Mouse (Mus musculus) megakaryocyte, adult 5-6 weeks (primary cell): Measurements from ENCODE around the gene Ckb. TPM values are rescaled to one million over a fixed set of nuclear protein-coding genes. Genes with fewer than 3 reads are reported as not detected.
"Not testable (repeated sequence)": the region's sequence is repeated elsewhere in the genome, so short reads cannot be mapped to it uniquely, and the experiment has no call there.

ENCODE experiments used
- ATAC-seq: 2 replicates; pipeline ENCODE4 v1.8.0; 2016; ENCODE audit warnings: mild to moderate bottlenecking, inconsistent platforms; ENCODE audit not compliant: poor library complexity, severe bottlenecking
- total RNA-seq, 2 experiments: library from RNA; stranded (forward) in 1 of 2; stranded (reverse) in 1 of 2; fragments of 153-499, 151-499 nt in 1 of 2; fragments of 221-1000, 200-1000 nt in 1 of 2; gene quantifications; 2 replicates each; pipeline versions ENCODE4 v1.2.3 to v1.2.4; 2015 to 2017

The Ckb gene
- total RNA-seq (2015) (8.0 and 9.7 TPM in 2 replicates), total RNA-seq (2017) (22.0 and 23.1 TPM in 2 replicates)

DNA sequence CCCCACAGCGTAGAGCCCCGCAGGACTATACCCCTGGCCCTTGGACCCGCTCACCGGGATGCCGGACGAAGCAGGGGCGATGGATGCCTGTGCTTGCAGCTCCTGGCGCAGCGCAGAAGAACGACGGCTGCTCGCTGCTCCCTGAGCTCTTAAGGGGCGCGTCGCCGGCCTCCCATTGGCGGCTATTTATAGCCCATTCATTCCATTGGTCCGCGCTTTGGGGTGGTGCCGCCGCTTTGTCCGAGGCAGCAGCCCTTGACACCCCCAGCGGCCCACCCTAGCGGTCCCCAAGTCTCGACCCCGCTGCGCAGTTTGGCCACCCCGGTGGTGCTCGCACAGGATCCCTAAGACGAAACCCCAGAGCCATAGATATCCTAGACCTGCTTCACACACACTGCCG lies at the start of gene Ckb:
Gene Ckb (minus strand): TSS at position 163 of the 400 bp plus-strand sequence.
- ATAC-seq = no peak

DNA sequence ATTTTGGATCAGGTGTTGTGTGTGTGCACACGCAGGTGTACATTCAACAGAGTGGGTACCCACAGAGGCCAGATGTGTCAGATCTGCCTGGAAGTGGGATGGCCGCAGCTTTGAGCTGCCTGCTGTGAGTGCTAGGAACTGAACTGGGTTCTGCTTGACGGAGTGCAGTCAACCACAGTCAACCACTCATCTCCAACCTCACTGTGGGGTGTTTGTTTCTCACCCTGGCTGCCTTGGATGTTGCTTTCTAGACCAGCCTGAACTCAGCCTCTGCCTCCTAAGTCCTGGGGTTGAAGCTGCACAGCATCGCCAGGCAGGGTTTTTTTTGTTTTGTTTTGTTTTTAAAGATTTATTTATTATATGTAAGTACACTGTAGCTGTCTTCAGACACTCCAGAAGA lies 48.1 kb upstream of the Ckb start:
- no peak for ATAC-seq

DNA sequence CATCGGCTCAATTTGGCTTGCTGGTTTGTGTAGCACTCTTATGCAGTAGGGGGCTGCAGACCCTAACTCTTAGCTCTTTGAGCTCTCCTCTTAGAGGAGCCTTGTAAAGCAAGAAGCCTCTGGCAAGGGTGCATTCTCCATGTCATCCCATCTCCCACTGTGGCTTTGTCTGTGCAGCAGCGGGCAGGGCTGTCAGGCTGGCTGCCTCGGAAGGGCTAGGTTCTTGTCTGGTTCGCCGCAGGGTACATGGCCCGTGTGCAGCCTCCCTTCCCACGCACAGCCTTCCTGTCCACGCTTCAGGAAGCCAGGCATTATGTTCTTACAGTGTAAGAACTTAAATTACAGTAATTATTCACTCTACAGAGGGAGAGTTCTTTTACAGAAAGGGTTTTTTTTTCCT lies 46.5 kb upstream of the Ckb start:
- ATAC-seq = no peak

DNA sequence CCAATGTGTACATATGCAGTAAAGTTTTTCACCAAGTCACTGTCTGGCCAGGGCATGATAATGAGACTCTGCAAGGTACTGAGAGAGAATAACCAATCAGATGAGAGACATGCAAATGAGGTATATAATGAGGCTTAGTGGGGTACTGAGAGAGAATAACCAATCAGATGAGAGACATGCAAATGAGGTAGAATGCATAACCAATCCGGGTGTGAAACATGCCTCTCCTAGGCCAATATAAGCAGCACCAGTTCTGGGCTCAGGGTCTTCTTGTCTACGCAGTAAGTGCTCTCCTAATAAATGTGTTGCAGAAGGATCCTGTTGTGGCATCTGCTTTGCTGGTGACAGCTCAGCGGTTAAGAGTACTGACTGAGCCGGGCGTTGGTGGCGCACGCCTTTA lies 44.4 kb upstream of the Ckb start:
- no peak for ATAC-seq

DNA sequence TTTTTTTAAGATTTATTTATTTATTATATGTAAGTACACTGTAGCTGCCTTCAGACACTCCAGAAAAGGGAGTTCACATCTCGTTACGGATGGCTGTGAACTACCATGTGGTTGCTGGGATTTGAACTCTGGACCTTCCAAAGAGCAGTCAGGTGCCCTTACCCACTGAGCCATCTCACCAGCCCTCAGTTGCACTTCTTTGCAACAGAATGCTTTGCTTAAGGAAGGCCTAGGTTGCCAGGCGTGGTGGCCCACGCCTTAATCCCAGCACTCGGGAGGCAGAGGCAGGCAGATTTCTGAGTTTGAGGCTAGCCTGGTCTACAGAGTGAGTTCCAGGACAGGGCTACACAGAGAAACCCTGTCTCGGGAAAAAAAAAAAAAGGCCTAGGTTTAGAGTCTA lies 41.7 kb upstream of the Ckb start:
- not testable (repeated sequence) for ATAC-seq

DNA sequence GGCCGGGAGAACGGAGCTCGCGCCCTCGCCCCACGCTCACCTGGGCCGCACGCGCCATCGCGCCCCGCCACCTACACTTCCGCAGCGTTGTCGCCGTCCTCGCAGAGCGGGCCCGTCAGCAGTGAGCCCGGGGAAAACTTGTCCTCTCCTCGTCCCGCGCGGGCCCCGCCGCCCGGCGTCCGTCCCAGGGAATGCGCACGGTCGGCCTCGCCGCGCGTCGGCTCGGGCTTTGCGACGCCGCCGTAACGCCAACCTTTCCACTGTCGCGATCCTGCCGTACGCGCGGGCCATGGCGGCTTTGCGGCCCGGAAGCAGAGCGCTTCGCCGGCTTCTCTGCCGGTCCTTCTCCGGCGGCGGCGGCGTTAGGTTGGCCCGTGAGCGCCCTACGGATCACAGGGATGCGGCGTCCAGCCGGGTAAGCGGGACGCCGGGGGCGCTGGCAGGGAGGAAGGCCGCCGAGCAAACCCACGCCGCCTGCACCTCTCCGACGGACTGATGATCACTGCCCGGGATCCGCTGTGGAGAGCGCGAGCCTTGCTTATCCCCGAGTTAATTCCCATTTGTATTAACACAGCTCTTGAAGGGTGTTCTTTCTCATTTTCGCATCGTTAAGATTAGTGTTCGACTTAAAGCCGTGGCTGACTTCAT lies 41.0 kb upstream of the Ckb start, which contains the start of the genes Bag5 and Apopt1:
Gene Bag5 (minus strand): TSS at position 254 of the 648 bp plus-strand sequence.
Gene Apopt1 (plus strand): TSS at position 258 of the 648 bp plus-strand sequence.
- ATAC-seq = peak; percentile 98

DNA sequence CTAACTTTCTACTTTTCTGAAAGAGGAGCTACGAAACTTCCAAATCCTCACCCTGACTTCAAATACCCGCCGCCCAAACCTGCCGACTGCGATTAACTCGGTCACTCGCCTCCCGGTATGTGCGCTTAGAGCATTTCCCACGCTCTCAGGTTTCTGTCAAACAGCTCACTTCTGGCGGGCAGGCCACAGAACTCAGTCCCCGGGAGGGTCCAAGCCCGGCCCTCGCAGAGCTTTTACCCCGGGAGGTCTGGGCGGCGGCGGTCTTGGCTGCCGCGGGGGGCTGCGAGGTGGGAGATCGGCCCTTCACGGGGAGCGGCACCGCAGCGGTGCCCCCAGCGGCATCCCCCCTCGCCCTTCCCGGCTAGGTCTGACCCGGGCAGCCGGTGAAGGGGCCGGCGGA lies 40.3 kb upstream of the Ckb start:
- ATAC-seq = no peak

DNA sequence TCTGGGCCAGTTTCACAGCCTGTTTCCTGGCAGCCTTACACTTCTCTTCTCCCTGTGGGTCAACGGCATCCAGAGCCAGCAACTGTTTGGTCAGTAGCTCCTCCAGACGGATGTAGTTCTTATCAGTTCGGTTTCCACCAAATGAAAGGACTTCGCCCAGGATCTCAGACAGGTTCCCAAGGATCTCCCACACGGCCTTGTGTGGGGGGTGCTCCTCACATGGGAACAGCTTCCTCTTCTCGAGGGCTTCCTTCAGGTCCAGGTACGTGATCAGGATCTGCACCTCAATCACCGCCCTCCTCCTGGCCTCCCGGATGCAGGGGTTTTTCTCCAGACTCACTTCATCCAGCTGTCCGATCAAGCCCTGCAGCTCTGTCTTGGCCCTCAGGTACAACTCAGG lies 38.0 kb upstream of the Ckb start:
- no peak for ATAC-seq

DNA sequence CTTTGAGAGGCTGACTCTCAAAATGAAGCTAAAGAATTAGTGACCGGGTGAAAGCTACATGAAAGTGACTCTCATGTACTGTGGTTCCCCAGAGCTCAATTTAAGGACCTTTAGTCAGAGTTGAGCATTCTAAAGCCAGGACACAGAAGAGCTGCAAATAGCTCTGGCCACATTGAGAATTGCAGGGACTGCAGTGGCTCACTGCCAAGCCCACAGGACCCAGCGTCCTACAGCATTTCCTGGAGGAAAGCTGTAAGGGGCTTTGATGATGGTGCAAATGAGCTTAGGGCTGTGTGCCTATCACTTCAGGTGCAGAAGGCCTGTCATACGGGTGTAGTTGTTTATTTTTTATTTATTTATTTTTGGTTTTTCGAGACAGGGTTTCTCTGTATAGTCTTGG lies 36.0 kb upstream of the Ckb start:
- no peak for ATAC-seq

DNA sequence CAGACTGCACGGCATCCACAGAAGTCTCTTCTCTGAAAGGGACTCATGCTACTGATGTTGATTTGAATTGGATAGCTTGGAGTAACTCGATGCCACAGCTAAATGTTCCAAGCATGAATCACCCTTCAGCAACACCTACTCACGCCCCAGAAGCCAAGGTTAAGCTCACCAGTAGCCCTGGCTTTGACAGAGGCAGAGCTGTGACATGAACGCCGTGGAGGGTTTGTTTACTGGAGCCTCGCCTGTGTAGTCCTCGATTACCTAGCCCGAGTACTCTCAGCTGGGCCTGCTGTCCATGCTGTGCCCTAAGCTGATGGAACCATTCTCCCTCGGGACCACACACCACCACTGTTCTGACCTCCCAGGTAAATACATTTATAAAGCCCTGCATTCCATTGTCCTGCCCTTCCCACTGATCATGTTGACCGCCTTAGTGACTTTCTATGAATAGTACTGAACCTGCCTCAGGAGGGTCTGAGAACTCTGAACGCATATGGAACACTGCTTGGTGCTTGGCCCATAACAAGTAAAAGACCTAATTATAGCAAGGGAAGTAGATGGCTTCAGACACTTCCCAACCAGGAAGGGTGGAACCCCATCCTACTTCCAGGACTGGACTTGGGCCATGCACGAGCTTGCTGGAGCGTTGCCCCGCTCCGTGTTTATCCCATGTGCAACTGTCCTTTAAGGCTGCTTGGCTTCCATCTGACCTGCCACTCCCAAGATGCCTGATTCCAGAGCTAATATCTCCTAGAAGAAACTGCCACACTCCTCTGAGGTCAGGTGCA lies 33.2 kb upstream of the Ckb start:
- ATAC-seq = no peak

DNA sequence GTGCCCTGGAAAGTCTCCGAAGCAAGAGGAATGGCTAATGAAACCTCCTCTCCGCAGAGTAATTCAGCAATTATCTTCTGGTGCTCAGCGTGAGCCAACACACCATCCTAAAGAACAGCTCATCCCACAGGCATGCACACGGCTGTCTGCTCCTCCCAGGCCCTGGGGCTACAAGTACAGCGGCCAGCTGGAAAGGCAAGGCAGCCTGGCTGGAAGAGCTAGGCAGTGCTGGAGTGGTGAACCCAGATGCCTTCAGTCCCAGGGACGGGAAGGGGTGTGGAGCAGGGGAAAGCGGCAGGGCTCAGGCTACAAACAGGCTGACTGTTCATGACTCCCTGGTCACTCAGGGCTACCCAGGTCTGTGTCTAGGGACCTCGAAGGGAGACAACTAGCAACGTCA lies 32.5 kb upstream of the Ckb start:
- no peak for ATAC-seq

DNA sequence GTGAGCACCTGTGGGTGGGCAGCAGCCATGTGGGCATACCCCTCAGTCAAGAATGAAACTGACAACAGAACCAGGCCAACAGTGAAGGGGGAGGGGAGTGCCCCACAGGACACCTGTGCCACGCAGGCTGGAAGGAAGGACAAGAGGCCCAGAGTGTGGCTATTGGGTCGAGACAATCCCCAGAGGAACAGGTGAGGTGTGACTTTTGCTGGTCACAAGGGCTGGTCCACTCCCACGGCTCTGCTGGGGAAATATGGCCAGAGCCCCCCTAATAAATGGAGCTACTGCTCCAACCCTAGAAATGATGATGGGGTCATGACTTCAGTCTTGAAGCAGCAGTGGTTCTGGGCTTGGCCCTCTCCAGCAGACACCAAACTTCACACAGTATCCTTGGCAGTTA lies 31.2 kb upstream of the Ckb start:
- no peak for ATAC-seq

DNA sequence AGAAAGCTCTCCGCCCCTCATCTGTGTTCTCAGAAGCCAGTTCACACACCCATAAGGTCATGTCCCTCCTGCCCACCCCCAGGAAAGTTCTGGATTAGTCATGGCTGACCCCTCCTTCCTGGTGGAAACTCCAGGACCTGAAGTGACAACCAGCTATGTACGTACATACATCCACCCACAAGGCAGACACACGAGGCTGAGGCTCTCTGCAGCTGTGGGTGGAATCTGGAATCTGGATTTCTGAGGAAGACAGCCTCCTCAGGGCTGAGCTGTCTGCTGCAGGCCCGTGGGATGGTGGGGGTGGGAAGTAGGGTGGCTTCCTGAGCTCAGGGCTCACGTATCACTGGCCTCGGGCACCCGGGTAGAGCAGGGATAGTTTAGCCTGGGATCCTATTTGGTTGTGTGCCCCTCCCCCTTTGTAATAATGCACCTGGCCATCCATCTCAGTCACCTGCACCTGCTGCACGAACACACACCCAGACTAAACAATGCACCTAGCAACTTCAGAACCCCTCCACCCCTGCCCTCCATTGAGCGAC lies 28.9 kb upstream of the Ckb start:
- ATAC-seq = no peak

DNA sequence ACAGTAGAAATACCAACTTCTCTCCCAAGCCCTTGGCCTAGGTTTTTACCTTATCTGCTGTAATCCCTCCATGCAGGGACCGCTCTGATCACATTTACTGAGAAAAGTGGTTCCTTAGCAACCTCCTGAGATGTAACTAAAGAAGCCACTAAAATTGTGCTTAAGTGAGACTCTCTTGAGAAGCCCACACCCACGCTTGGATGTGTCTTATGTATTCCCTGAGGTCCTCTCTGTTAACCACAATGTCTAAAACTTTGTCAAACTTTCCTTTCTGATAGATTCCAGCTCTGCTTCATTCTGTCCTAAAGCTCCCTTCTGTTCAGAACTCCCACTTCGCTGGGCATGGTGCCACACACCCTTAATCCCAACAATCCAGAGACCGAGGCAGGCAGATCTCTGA lies 27.4 kb upstream of the Ckb start:
- no peak for ATAC-seq

DNA sequence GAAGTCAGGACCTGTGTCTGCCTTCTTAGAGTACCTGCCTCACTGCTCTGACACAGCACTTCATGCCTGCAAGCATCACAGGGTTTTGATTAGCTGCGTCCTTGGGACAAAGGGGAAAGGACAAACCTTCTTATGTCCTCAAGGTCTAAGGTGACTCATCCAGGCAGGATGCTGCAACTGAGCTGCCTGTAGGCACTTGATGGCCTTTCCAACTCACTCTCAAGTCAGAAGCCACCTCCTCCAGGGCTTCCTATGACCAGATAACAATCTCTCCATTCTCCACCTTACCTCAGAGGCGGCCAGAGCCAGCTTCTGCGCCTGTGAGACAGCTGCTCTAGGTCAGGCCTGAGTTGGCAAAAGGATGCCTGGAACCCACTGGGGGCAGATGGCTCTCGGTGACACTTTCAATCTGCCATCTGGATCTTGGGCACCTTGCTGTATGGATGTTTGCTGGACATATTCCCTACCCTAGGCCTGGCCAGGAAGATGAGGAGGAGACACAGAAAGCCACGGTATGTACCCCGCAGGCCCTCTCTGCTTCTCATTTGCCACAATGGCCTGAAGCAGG lies 26.3 kb upstream of the Ckb start:
- ATAC-seq = no peak

DNA sequence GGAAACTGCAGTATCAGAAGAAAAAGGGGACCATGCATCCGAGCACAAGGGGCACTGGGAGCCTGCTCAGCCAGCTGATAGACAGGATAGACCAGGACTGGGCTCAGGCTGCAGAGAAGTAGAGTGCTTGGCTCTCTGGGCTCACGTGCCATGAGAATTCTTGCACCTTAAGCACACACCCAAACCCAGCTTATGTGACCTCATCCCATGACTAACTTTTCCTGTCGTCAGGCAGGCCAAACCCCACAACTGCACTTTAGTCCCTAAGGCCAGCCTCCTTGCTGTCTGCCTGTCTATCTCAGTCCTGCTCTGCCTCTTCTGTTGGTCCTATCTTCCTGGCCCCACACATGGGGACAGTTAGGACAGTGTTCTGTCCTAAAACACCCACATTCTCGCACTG lies 25.6 kb upstream of the Ckb start:
- ATAC-seq = no peak

DNA sequence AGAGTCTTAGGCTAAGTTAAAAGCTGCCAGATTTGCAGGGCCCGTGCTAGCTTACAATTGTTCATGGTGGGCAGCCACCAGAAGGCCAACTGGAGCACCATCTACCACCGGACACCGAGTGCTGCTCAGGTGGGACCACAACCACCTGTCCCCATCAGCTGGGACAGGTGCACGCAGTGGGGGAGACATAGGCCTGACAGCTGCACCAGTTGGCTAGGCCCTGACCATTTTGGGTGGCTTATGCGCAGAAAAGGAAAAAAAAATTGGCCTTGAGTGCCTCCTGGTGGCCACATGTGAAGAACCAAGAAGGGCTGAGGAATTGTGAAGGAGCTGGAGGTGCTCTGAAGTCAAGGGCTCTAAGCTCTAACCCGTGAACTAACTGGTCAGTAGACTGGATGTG lies 24.1 kb upstream of the Ckb start:
- ATAC-seq = peak; percentile 77

DNA sequence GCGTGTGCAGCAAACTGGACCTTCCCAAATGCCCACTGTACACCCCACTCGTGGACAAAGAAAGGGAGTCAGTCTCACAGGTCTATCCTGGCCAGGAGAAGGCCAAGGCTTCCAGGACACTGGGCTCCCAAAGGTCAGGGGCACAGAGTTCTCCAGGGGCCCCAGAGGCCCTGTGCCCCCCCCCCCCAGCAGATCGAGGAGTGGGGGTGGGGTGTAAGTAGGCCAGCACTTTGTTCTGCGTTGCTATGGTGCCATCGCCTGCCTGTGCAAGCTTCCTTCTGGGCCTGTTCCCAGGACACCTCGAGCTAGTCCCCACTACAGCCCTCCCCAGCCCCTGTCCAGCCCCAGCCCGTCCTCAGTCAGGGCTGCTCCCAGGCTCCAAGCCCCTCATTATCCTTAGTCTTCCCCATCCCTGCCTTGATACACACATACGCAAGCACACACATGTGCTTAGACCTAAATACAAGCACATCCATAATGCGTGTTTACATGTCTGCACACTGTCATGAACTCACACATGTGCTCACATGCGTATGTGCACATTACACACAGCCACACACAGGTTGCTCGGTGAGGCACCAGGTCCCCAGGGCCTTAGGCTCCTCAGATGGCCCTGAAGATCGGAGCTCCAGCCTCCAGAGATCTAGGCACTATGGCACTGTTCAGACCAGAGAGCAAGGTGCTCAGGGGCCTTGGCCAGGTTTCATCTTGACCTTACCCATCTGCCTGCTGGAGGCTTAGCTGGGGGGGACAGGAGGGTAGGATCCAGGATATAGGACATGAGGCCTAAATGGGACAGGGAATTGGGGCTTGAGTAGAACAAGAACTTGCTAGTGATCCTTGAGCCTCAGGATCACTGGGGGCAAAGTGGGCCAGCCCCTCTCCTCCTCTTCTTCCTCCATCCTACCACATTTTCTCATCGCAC lies 23.0 kb upstream of the Ckb start:
- ATAC-seq = no peak

DNA sequence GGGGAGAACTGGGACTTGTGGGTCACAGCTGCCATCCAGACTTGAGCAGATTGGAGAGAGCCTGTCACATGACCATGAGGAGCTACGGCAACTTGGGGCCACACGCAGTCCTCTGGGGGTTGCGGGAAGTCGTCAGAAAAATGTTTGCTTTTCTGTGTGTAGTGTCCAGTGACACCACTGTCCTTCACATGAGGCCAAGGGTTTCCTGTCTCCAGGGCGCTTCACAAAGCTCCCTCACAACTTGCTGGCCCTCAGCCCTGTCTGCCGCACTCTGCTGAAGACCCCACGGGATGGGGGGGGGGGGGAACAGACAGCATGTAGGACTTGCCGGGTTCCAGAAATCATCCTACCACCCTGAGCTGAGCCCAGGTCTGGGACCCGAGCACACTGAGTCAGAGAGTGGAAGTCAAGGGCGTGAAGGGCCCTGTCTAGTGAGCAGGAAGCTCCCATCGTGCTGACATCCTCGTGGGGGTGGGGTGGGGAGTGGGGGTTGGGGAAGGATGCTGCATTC lies 22.2 kb upstream of the Ckb start:
- no peak for ATAC-seq
